Mouse (Mus musculus) G1E (cell line): ENCODE data around the gene Unc93a.
"Not testable (repeated sequence)": the region's sequence is repeated elsewhere in the genome, so short reads cannot be mapped to it uniquely, and the experiment has no call there.

Source experiments
- CTCF ChIP-seq: IDR thresholded peaks from 2 replicates; pipeline ENCODE4 v1.5.1; 2012; ENCODE audit warnings: low read depth, low read length, inconsistent platforms, mixed read lengths
- GATA1 ChIP-seq: IDR thresholded peaks from 2 replicates; pipeline ENCODE4 v1.6.1; 2012; ENCODE audit warnings: borderline replicate concordance, low read length, inconsistent platforms, mixed read lengths
- TAL1 ChIP-seq: conservative IDR thresholded peaks from 2 replicates; pipeline ENCODE4 v1.6.1; 2012; ENCODE audit warnings: low read depth, low read length, inconsistent platforms, mixed read lengths

- not testable (repeated sequence) for TF ChIP-seq CTCF, GATA1, TAL1
These were observed at the start of gene Unc93a for GRCm38 (mm10) chr17:13131710-13132109.
